Mouse (Mus musculus): ENCODE results near the gene Ndufa4l2.
A peak's percentile ranks its signal among the peaks of the same experiment; 100 is the strongest.

Gene Ndufa4l2

DNA sequence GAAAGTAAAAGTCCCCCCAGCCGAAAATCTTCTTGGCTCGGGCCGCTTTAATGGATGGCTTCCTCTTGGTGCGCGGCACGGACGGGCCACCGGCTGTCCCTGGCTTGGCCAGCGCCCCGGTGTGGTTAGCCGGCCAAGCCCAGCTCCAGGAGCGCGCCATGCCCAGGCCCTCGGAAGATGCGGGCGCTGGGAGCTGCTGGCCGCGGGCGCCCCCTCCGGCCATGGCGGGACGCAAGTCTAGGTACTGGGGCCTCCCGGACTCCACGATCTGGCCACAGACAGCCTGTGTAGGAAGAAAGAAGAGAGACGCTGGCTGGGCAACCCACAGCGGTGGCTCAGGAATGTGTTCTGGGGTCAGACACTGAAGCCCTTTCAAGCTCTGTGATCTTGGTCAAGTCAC is 11.9 kb downstream of the Ndufa4l2 start:
- peak; percentile 81 for DNase-seq

DNA sequence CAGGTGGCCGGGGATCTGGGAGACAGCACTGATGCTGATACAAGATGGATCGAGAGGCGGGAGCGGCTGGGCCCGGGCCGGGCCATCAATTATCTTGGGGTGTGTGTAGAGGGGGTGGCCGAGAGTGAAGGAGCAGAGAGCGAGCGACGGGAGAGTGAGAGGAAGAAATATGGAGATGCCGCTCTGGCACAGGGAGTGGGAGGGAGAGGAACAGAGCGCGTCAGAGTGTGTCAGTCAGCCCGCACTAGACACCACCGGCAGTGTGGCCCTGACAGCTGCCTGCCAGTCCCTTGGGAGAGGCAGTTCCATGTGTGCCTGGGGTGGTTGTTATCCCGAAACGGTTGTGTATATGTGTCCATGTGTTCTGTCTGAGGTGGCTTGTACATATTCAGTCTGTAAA is 12.7 kb downstream of the Ndufa4l2 start:
- DNase-seq, result peak; percentile 48

DNA sequence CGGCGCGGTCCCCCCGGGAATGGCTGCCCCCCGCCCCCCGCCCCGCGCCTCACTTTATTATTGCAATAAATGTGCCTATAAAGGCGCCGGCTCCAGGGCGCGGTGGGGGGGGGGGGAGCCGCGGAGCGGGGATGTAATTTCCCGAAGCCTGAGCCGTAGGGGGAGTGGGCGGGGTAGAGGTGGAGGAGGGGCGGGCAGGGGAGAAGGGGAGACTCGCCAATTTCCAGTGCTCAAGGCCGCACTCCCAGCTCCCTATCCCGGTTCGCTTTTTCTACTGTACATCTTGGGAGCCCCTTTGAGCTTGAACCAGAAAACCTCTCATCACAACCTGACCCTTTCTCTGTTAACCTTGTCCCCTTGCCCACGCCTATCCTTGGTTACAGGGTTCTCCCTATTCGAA is 16.2 kb downstream of the Ndufa4l2 start:
- DNase-seq, result no peak

DNA sequence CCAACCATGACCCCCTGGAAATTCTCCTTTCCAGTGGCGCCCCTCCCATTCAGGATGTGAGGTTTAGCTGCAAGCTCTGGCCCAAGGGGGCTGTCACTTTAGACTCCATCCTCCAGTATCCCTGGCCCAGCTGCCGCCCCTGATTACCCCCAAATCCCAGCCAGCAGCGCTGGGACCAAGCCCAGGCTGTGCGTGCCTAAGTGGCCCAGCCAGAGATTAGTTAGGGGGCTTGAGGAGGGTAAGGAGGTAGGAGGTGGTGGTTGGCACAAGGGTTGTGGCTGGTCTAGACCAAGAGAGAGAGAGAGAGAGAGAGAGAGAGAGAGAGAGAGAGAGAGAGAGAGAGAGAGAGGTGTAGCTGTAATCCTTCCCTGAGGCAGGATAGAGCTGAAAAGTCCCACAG is 16.8 kb downstream of the Ndufa4l2 start:
- DNase-seq, result peak; percentile 67

DNA sequence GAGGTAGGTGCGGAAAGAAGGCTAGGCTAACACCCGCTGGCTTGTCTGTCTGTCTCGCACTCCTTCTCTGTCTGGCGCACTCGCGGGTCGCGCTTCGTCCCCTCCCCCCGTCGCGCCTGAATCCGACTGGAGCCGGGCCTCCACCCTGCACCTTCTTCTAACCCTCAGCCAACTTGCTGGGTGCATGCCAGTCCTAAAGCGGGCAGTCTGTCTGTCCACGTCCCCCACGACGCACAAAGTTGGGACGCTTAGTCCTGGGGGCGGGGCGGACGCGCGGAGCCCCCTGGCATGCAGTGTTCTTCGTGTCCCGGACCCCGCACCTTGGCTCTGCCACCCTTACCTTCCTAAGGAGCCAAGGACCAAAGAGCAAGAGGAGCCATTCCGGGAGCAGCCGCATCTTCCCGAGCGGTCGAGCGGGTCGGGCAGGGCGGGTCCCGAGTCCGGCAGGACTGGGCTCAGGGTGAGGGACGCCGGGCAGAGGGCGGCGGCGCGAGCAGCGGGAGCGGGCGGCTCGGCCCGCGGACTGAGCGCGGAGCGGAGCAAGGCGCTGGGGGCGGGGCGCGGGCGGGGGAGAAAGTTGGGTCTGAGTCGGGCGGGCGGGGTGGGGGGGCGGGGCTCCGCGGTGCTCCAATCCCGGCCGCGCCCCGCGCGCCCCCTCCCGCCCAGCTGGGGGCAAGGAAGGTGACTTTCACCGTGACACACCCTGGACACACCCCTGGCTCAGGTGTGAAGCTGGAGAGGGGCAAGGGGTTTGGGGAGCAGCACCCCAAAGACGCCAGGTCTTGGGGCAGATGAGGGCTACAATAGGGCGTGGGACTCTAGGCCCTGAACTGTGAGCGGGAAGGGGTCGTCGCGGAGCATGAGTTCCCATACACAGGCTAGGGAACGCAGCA is 19.5 kb downstream of the Ndufa4l2 start, which contains the start of gene Nxph4:
Nxph4 (minus strand) TSS at position 524 of the 893 bp plus-strand sequence.
- DNase-seq, result peak; percentile 61

DNA sequence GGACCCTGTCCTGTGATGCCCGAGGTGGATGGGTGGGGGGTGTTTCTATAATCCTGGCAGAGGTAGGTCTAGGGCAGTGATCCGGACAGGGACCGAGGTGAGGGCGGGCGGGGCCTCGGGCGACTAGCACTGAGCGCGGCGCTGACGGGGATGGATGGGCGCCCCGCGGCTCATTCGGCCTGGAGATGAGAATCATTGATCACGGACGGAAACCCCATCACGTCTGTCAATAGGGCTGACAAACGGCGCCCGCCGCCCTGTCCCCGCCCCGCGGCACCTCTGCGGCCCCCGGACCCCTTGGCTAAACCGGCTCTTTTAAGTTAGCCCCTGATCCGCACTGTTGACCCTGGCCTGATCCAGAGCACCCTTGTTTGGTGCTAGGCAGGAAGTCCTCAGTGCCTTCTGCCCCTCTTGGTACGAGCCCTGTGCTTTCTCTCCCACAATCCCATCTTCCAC is 20.2 kb downstream of the Ndufa4l2 start:
- DNase-seq, result no peak

DNA sequence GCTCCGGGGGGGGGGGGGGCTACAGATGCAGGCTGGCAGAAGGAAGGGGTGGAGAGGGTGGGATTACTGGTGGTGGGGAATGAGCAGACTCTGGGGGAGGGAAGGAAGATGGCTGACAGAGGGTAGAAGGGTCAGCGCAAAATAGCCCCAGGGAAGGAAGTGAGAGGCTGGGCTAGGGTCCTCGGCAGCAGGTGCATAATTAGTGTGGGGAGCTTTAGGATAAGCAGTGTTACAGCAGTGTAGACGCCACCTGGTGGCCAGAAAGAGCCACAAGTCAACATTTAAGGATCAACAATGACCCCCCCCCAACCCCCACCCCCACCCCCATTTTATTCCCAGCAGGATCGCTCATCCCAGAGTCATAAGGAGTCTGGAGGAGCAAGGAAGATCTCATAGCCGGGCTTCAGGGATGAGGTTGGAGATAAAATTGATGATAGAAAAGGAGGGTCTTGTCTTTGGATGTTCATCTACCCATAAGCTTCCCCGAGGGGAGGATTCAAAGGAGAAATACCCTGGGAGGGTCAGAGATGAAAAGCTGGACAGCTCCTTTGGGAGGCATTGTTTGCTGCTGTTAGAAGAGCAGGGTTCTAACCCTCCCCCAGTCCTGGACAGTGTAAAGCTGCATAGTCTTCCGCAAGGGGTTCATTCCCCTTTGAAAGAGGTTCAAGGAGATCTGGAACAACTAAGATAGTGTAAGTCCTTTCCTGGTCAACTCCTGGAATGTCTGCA is 22.0 kb downstream of the Ndufa4l2 start:
- peak; percentile 85 for DNase-seq

DNA sequence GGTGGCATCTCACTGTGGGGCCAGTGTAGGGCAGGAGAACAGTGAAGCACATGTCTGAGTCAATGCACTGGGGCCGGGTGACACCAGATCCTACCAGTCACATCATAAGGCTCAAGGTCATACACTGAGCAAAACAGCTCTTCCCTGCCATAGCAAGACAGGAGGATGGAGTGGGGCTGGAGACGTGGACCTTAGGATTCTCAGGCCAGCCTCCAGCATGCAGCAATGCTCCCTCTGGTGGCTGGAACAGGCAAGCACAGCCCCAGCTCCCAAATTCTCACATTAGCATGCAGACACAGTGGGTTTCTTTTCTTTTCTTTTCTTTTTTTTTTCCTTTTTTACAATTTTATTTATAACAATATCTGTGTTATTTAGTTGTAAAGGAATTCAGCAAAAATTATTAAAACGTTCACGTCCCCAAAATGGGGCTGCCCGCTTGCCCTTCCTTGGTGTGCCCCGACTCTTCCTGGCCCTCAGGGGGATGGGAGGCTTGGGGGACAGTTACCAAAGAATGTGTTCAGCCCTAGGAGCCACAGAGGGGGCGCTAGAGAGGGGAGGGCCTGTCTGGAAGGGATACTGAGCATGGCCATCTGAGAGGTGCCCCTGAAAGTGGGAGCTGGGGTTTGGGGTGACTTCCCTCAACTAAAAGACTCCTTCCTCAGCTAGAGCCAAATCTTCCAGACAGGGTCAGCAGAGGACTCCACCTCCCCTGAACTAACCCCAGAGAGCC is 23.3 kb downstream of the Ndufa4l2 start:
- DNase-seq, result peak; percentile 87

DNA sequence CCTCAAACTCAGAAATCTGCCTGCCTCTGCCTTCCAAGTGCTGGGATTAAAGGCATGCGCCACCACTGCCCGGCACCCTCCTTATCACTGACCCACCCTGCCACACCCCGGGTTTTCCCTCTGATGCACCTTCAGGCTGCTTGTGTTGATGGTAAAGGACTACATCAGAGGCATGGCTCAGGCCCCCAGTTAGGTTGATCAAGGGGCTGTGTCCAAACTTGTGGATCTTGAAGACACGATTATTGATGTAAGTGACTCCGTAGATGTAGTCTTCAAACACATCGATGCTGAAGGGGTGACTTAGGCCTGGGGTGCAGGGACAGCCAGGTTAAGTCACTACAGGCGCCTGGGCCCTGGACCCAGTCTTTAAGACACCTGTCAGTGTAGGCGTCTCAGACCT is 26.7 kb downstream of the Ndufa4l2 start:
- no peak for DNase-seq

DNA sequence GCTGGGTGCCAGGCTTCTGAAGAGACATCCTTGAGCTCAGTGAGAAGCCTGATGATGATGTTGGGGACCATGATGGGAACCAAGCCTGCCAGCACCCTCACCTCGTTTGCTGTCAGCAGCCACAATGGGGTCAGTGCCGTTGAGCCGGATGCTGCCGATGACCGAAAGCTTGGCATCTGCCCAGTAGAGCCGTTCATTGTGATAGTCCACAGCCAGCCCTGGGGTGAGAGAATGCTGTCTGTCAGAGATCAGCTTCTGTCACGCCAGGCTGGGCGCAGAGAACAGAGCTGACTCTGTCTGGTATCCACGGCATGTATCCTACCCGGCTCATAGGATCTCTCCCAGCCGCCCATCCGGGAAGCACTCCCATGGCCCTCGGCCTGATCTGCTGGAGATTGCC is 27.3 kb downstream of the Ndufa4l2 start:
- DNase-seq, result peak; percentile 87

DNA sequence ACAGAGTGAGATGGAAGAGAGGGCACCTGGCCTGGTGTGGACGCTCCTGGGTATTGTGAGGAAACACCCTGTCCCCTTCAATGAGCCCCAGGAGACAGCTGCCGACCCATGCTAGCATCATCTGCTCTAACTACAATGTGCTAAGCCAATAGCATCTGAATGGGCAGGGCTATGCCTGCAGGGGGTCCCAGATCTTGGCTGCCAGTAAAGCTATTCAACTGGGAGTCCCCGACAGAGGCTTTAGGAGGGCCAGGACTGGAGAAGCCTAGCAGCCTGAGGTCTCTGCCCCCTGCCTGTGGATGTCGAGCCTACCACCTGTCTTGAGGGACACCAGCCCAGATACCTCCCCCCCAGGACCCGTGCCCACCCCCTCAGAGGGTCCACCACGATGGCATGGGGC is 28.0 kb downstream of the Ndufa4l2 start:
- peak; percentile 79 for DNase-seq

DNA sequence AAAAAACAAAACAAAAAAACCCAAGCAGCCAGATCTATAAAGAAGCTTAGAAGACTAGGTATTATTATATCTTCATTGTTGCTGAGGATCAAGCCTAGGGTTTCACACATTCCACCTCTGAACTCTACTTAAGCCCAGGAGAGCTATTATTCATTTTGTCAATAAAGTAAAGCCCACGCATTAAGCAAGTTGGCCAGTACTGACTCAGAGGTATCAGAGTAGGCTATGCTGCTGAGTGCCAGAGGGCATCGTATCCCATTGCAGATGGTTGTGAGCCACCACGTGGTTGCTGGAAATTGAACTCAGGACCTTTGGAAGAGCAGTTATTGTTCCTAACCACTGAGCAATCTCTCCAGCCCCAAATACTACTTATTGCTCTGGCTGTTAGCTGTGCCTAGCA is 29.1 kb downstream of the Ndufa4l2 start:
- no peak for DNase-seq

DNA sequence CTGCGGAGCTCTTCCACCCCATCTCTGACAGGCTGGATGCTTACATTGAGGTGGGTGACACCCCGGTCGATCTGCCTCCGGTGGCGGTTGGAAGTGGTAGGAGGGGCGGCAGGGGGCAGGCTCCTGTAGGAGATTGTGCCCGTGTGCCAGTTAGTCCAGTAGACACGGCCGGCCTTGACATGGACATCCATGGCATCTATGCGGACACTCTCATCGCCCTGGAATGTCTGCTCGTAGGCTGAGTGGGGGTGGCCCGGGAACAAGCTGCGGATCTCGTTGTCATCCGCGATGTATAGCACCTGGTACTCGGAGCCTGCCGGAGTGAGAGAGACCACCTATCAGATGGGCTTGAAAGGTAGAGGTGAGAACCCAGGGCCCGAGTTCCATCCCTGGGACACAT is 29.6 kb downstream of the Ndufa4l2 start:
- DNase-seq, result no peak

DNA sequence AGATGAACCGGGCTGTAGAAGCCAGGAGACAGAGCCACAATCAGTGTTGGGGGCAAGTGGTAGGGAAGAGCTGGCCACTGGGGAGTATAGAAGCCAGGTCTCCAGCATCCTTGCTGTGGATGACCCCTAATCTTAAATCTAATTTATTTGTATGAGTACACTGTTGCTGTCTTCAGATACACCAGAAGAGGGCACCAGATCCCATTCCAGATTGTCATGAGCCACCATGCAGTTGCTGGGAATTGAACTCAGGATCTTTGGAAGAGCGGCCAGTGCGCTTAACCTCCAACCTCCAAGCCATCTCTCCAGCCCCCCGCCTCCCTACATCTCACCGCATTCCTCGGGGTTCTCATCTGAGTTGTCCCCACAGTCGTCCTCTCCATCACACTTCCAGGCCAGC is 31.7 kb downstream of the Ndufa4l2 start:
- DNase-seq, result no peak

DNA sequence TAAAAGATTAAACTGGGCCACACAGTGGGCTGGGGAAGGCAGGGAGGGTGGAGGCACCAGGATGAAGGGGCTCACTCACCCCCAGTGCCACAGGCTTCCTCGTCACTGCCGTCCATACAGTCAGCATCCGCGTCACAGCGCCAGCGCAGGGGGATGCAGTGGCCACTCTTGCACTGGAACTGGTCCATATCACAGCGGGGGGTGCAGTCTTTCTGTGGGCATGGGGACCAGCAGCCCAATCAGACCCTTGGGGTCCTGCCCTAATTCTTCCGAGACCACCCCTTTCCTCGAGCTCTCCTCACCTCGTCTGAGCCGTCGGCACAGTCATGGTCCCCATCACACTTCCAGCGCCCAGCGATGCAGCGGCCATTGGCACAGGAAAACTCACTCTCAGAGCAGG is 33.5 kb downstream of the Ndufa4l2 start:
- DNase-seq, result no peak

DNA sequence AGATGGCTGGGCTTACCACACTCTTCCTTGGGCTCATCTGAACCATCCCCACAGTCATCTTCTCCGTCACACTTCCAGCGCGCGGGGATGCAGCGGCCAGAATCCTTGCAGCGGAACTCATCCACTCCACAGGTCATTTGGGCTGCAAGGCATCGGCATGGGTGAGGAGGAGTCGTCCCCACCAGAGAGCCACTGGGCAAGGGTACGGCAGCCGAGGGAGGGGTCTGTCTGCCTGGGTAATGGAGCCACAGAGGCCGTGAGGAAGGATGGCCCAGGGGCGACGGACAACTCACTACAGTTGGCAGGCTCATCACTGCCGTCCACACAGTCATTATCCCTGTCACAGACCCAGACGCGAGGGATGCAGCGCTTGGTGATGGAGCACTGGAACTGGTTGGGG is 35.1 kb downstream of the Ndufa4l2 start:
- DNase-seq, result no peak

DNA sequence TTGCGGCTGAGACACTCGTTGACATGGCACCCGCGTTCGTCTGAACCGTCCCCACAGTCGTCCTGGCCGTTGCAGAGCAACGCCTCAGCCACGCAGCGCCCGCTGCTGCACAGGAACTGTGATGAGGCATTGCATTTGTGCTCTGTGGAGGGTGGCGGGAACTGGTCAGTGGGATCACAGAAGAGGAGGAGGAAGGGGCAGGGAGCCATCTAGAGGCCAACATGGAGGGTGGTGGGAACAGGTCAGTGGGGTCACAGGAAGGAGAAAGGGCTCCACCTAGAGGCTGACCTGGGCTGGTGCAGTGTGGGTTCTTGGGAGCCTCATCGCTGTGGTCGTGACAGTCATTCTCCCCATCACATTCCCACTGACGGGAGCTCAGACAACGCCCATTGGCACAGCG is 40.9 kb downstream of the Ndufa4l2 start:
- peak; percentile 87 for DNase-seq

DNA sequence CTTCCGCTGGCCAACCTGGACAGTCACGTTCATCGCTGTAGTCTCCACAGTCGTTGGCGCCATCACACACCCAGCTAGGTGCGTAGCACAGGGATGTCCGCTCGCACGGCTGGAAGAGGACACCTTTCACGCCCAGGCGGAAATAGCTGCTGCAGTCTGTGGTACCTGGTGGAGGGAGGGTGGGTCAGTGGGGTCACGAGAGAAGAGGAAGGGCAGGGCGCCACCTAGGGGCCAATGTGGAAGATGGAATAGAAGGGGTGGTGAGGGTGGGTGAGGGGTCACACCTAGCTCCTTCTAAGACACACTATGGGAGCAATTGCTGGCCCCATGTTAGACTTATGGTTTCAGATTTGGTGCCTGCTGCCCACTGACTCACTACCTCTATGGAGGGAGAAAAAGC is 42.6 kb downstream of the Ndufa4l2 start:
- DNase-seq, result peak; percentile 50

DNA sequence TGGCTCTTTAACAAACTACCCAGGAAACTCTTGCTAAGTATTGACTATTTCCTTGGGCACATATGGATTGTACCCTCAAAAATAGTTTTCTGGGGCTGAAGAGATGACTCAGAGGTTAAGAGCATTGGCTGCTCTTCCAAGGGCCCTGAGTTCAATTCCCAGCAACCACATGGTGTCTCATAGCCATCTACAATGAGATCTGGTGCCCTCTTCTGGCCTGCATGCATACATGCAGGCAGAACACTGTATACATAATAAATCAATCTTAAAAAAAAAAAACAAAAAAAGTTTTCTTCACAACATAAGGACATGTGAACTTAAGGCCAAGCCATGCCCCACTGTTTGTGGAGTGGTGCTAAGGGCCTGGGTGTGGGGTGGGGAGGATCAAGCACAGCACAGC is 46.4 kb downstream of the Ndufa4l2 start:
- DNase-seq, result no peak

DNA sequence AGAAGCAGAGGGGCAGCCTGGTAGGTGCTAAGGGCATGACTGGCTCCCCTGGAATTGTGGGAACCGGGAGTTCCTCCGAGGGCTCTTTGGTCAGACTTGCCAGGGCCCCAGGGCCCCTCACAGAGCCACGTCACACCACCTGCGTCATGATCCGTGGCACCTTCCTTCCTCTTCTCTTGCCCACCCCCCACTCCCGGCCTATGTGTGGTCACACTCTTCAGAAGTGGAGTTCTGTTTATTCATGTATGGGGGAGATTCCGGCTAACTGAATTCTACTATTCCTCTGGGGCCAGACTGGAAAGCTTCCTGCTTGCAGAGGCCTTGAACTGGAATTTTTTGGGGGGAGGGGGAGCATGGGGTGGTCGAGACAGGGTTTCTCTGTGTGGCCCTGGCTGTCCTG is 49.1 kb downstream of the Ndufa4l2 start:
- DNase-seq, result no peak

DNA sequence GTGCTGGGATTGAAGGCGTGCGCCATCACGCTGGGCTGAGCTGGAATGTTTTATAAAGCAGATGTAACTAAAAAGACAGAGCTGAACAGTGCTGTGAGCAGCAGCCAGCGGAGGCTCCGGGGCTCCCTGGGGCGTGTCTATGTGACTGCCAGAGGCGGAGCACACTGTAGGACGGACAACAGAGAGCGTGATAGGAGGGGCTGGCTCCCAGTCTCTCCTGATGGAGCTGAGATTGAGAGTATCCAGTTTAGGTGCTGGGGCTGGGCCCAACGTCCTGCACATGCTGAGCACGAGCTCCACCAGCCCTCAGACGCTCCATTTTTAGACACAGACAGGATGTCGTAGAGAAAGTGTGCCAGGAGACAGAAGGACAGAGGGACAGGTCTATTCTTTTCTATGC is 49.5 kb downstream of the Ndufa4l2 start:
- DNase-seq, result no peak
